Mouse (Mus musculus) heart, embryonic 10.5 days (tissue): Measurements from ENCODE around the gene Ssr1. TPM values are rescaled to one million over a fixed set of nuclear protein-coding genes. Genes with fewer than 3 reads are reported as not detected.

Experiments
- DNase-seq: peaks from one replicate; pipeline ENCODE4 v3.0.0-alpha.2; 2017; ENCODE audit warnings: low spot score
- H3K27ac ChIP-seq: fragments of 300-500 bp; sonication (generic); 2 replicates; pipeline ENCODE4 v1.5.1; 2016; ENCODE audit warnings: mild to moderate bottlenecking
- H3K27me3 ChIP-seq: fragments of 300-500 bp; sonication (generic); 2 replicates; pipeline ENCODE4 v1.6.1; 2016; ENCODE audit warnings: mild to moderate bottlenecking; ENCODE audit not compliant: poor library complexity, insufficient read depth, severe bottlenecking
- H3K36me3 ChIP-seq: fragments of 300-500 bp; sonication (generic); 2 replicates; pipeline ENCODE4 v1.6.1; 2016; ENCODE audit warnings: mild to moderate bottlenecking, moderate library complexity
- H3K4me1 ChIP-seq: fragments of 300-500 bp; sonication (generic); 2 replicates; pipeline ENCODE4 v1.6.1; 2016; ENCODE audit warnings: mild to moderate bottlenecking
- H3K4me3 ChIP-seq: fragments of 300-500 bp; sonication (generic); 2 replicates; pipeline ENCODE4 v1.5.1; 2016; ENCODE audit warnings: mild to moderate bottlenecking, moderate library complexity
- H3K9me3 ChIP-seq: fragments of 300-500 bp; sonication (generic); 2 replicates; pipeline ENCODE4 v1.6.1; 2016; ENCODE audit warnings: mild to moderate bottlenecking, moderate library complexity
- WGBS: fragments of 180-500 bp; shearing (Covaris S2); methylation state at CpG from one replicate; pipeline ENCODE4 v1.1.7; 2016; 5-methylcytosine and 5-hydroxymethylcytosine counted together
- polyA plus RNA-seq: library from polyadenylated mRNA; unstranded; fragments of >200 nt; fragmentation: Nextera tagmentation; extraction: Ambion mirVana; gene quantifications from 2 replicates; pipeline ENCODE4 v1.2.1, GENCODE M21; 2016

The Ssr1 gene
- polyA plus RNA-seq, 1 experiment from 2014 or later: 114 TPM

- WGBS: 74% methylated on average over 2 of the region's 2 CpGs
- Histone ChIP-seq H3K4me1 (no peaks in the 10 kb centered on the region), H3K27me3 (no peaks in the 10 kb centered on the region), H3K36me3 (no peaks in the 10 kb centered on the region), H3K27ac (no peak overlapping the region), H3K9me3 (0 out of 2 replicates have a peak, but pooled peaks cover 3% of the 10 kb centered on the region), H3K4me3 (no peak overlapping the region)
- no peak for DNase-seq
Measured at GRCm38 (mm10) chr13:38007972-38008371, 14.0 kb upstream of the Ssr1 start.

- 0 out of 2 replicates have a peak, but pooled peaks cover 7% of the 10 kb centered on the region for H3K9me3 ChIP-seq
- 24% methylated on average over 1 of the region's 1 CpGs for WGBS
Measured at GRCm38 (mm10) chr13:38002461-38002860, 8.4 kb upstream of the Ssr1 start.

GRCm38 (mm10) chr13:37999713-38000112 is 5.7 kb upstream of the Ssr1 start:
- Histone ChIP-seq H3K36me3 (no peaks in the 10 kb centered on the region), H3K27ac (no peak overlapping the region), H3K9me3 (0 out of 2 replicates have a peak, but pooled peaks cover 7% of the 10 kb centered on the region), H3K4me3 (no peak overlapping the region), H3K4me1 (0 out of 2 replicates have a peak, but pooled peaks cover under 1% of the 10 kb centered on the region), H3K27me3 (no peaks in the 10 kb centered on the region)
- 83% methylated on average over 3 of the region's 3 CpGs for WGBS
- no peak for DNase-seq

More at GRCm38 (mm10) chr13:38002461-38002860, 8.4 kb upstream of the Ssr1 start:
- DNase-seq: no peak
- Histone ChIP-seq H3K27me3 (no peaks in the 10 kb centered on the region), H3K36me3 (no peaks in the 10 kb centered on the region), H3K4me1 (no peaks in the 10 kb centered on the region), H3K4me3 (no peak overlapping the region), H3K27ac (no peak overlapping the region)

GRCm38 (mm10) chr13:37994405-37994749 is 360 bp upstream of the Ssr1 start:
- Histone ChIP-seq H3K9me3 (no peaks in the 10 kb centered on the region), H3K4me1 (0 out of 2 replicates have a peak, but pooled peaks cover 8% of the 10 kb centered on the region), H3K36me3 (peaks cover 25% of the 10 kb centered on the region), H3K27ac (peak overlapping the region; percentile 98), H3K27me3 (no peaks in the 10 kb centered on the region), H3K4me3 (peak overlapping the region; percentile 99)
- DNase-seq: no peak
- WGBS: 23% methylated on average over 7 of the region's 7 CpGs

- H3K36me3 ChIP-seq: peaks cover 35% of the 10 kb centered on the region
- H3K4me1 ChIP-seq: 0 out of 2 replicates have a peak, but pooled peaks cover 8% of the 10 kb centered on the region
- H3K27ac ChIP-seq: peak overlapping the region; percentile 98
- no peaks in the 10 kb centered on the region for H3K9me3 ChIP-seq
- DNase-seq: no peak
- no peaks in the 10 kb centered on the region for H3K27me3 ChIP-seq
- H3K4me3 ChIP-seq: peak overlapping the region; percentile 99
- under 1% methylated on average over 17 of the region's 17 CpGs for WGBS
Measured at GRCm38 (mm10) chr13:37993376-37993703, 677 bp downstream of the Ssr1 start.

GRCm38 (mm10) chr13:37992638-37993371 is 1.2 kb downstream of the Ssr1 start:
- H3K27ac ChIP-seq: peak overlapping the region; percentile 98
- no peak for DNase-seq
- H3K9me3 ChIP-seq: no peaks in the 10 kb centered on the region
- H3K4me1 ChIP-seq: 0 out of 2 replicates have a peak, but pooled peaks cover 8% of the 10 kb centered on the region
- WGBS: 15% methylated on average over 10 of the region's 10 CpGs
- H3K27me3 ChIP-seq: no peaks in the 10 kb centered on the region
- peaks cover 41% of the 10 kb centered on the region for H3K36me3 ChIP-seq
- peak overlapping the region; percentile 99 for H3K4me3 ChIP-seq

- Histone ChIP-seq H3K27ac (no peak overlapping the region), H3K27me3 (no peaks in the 10 kb centered on the region), H3K4me1 (0 out of 2 replicates have a peak, but pooled peaks cover 7% of the 10 kb centered on the region), H3K36me3 (peaks cover 71% of the 10 kb centered on the region), H3K9me3 (no peaks in the 10 kb centered on the region), H3K4me3 (no peak overlapping the region)
- 93% methylated on average over 8 of the region's 8 CpGs for WGBS
- DNase-seq: peak; percentile 68
Measured at GRCm38 (mm10) chr13:37989701-37990100, 4.3 kb downstream of the Ssr1 start.

GRCm38 (mm10) chr13:37986166-37986565 is 7.9 kb downstream of the Ssr1 start:
- H3K27me3 ChIP-seq: no peaks in the 10 kb centered on the region
- peak; percentile 70 for DNase-seq
- peaks cover 99% of the 10 kb centered on the region for H3K36me3 ChIP-seq
- no peaks in the 10 kb centered on the region for H3K9me3 ChIP-seq
- 90% methylated on average over 10 of the region's 10 CpGs for WGBS
- no peaks in the 10 kb centered on the region for H3K4me1 ChIP-seq
- no peak overlapping the region for H3K27ac ChIP-seq
- H3K4me3 ChIP-seq: no peak overlapping the region

GRCm38 (mm10) chr13:37981063-37981462 is 13.0 kb downstream of the Ssr1 start:
- Histone ChIP-seq H3K27me3 (no peaks in the 10 kb centered on the region), H3K4me3 (no peak overlapping the region), H3K9me3 (no peaks in the 10 kb centered on the region), H3K36me3 (peaks cover 99% of the 10 kb centered on the region), H3K27ac (no peak overlapping the region), H3K4me1 (no peaks in the 10 kb centered on the region)
- DNase-seq: peak; percentile 47
- WGBS: 90% methylated on average over 5 of the region's 5 CpGs

GRCm38 (mm10) chr13:37980346-37980745 is 13.7 kb downstream of the Ssr1 start:
- 92% methylated on average over 10 of the region's 10 CpGs for WGBS
- peak; percentile 61 for DNase-seq
- Histone ChIP-seq H3K36me3 (peaks cover 98% of the 10 kb centered on the region), H3K9me3 (no peaks in the 10 kb centered on the region), H3K4me1 (no peaks in the 10 kb centered on the region), H3K4me3 (no peak overlapping the region), H3K27me3 (no peaks in the 10 kb centered on the region), H3K27ac (no peak overlapping the region)

GRCm38 (mm10) chr13:37979506-37979905 is 14.5 kb downstream of the Ssr1 start:
- no peaks in the 10 kb centered on the region for H3K4me1 ChIP-seq
- no peaks in the 10 kb centered on the region for H3K9me3 ChIP-seq
- H3K36me3 ChIP-seq: peaks cover 93% of the 10 kb centered on the region
- WGBS: 93% methylated on average over 12 of the region's 12 CpGs
- peak; percentile 68 for DNase-seq
- H3K27ac ChIP-seq: no peak overlapping the region
- H3K4me3 ChIP-seq: no peak overlapping the region
- H3K27me3 ChIP-seq: no peaks in the 10 kb centered on the region

GRCm38 (mm10) chr13:37974731-37975130 is 19.3 kb downstream of the Ssr1 start:
- 86% methylated on average over 5 of the region's 5 CpGs for WGBS
- peaks cover 45% of the 10 kb centered on the region for H3K36me3 ChIP-seq
- H3K4me3 ChIP-seq: no peak overlapping the region
- no peaks in the 10 kb centered on the region for H3K27me3 ChIP-seq
- no peaks in the 10 kb centered on the region for H3K9me3 ChIP-seq
- peak; percentile 51 for DNase-seq
- no peak overlapping the region for H3K27ac ChIP-seq
- peaks cover 3% of the 10 kb centered on the region; the same call in 1 of the 2 replicates for H3K4me1 ChIP-seq

- no peaks in the 10 kb centered on the region for H3K27me3 ChIP-seq
- peak; percentile 57 for DNase-seq
- H3K4me3 ChIP-seq: no peak overlapping the region
- H3K27ac ChIP-seq: no peak overlapping the region
- peaks cover 38% of the 10 kb centered on the region for H3K36me3 ChIP-seq
- 85% methylated on average over 6 of the region's 6 CpGs for WGBS
- H3K4me1 ChIP-seq: peaks cover 3% of the 10 kb centered on the region; the same call in 1 of the 2 replicates
- H3K9me3 ChIP-seq: no peaks in the 10 kb centered on the region
Measured at GRCm38 (mm10) chr13:37974036-37974435, 20.0 kb downstream of the Ssr1 start.
